Mouse (Mus musculus) heart, adult 2 months (tissue): ENCODE measurements at regions not wholly inside any gene's neighbourhood (a gene's known extent, or its start where the extent isn't known, plus 50 kb on each side); places are given as distances from the start of the nearest gene placed in this dataset.

Experiments
- DNase-seq, 2 experiments: peaks; one replicate each; pipeline ENCODE4 v3.0.0; 2021
- H3K27ac ChIP-seq: fragments of 200-600 bp; 2 replicates; pipeline ENCODE4 v1.8.1; 2022
- H3K27me3 ChIP-seq: fragments of 200-500 bp; 2 replicates; pipeline ENCODE4 v1.6.1; 2012; ENCODE audit warnings: mild to moderate bottlenecking, low read length, inconsistent platforms, mixed read lengths; ENCODE audit not compliant: control insufficient read depth, insufficient read depth
- H3K36me3 ChIP-seq: fragments of 200-500 bp; 2 replicates; pipeline ENCODE4 v1.6.1; 2012; ENCODE audit warnings: low read length, inconsistent platforms; ENCODE audit not compliant: control insufficient read depth, insufficient read depth
- H3K4me1 ChIP-seq: fragments of 200-500 bp; 2 replicates; pipeline ENCODE4 v1.6.1; 2011; ENCODE audit warnings: low read length; ENCODE audit not compliant: control insufficient read depth, insufficient read depth
- H3K4me3 ChIP-seq: fragments of 200-600 bp; 2 replicates; pipeline ENCODE4 v1.8.1; 2022
- H3K79me2 ChIP-seq: fragments of 200-500 bp; replicated peaks from 2 replicates; pipeline ENCODE4 v1.6.1; 2012; ENCODE audit warnings: mild to moderate bottlenecking, inconsistent platforms, low read length, moderate library complexity, mixed read lengths; ENCODE audit not compliant: control insufficient read depth, insufficient read depth
- H3K9ac ChIP-seq: fragments of 200-500 bp; 2 replicates; pipeline ENCODE4 v1.6.1; 2012; ENCODE audit warnings: low read depth, mild to moderate bottlenecking, control low read depth, inconsistent platforms, low read length, mixed read lengths
- CTCF ChIP-seq: fragments of 200-600 bp; IDR thresholded peaks from 2 replicates; pipeline ENCODE4 v1.8.1; 2022; ENCODE audit warnings: antibody characterized with exemption, mild to moderate bottlenecking, moderate library complexity
- EP300 ChIP-seq: fragments of 200-500 bp; IDR thresholded peaks from 2 replicates; pipeline ENCODE4 v1.6.1; 2011; ENCODE audit warnings: low read depth, low read length, control low read depth; ENCODE audit not compliant: insufficient read depth
- POLR2A ChIP-seq: fragments of 200-500 bp; IDR thresholded peaks from 2 replicates; pipeline ENCODE4 v1.6.1; 2011; ENCODE audit warnings: mild to moderate bottlenecking, low read depth, low read length, control low read depth; ENCODE audit not compliant: insufficient read depth
- WGBS: fragments of 180-500 bp; shearing (Covaris S2); methylation state at CpG from one replicate; pipeline ENCODE4 v1.1.7; 2018; 5-methylcytosine and 5-hydroxymethylcytosine counted together
- intact Hi-C: fragments of 180-260 bp; cut with DNase I; formaldehyde crosslinking; loops from one replicate; pipeline ENCODE4 v1.15.1; 2025

DNA sequence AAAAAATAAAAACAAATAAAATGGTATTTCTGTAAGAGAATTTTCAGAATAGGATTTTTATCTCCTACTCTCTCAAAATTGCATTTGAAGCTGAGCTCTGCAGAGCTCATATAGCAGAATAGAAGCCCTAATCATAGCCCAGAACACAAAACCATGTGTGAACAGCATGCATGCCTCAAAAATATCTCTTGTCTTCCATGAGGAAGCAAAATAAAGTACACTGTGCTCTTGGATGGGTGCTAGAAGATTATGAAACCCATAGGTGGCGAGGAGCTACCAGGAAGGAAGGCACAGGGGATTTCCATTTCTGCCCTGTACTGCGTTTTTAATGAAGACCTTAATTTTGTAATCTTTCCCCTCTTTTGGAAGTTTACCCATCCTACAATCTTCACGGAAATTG is 632.1 kb downstream of the Ndufa4 start:
- TF ChIP-seq EP300: no peak
- TF ChIP-seq CTCF: no peak
- no peak for TF ChIP-seq POLR2A
- Histone ChIP-seq H3K27me3 (no peaks in the 10 kb centered on the region), H3K4me3 (no peak overlapping the region), H3K4me1 (no peaks in the 10 kb centered on the region), H3K79me2 (no peaks in the 10 kb centered on the region), H3K36me3 (no peaks in the 10 kb centered on the region), H3K9ac (no peak overlapping the region), H3K27ac (no peak overlapping the region)
- 53% methylated on average over 3 of the region's 3 CpGs for WGBS
- intact Hi-C loops: no loop called here
- no peak for DNase-seq
